Mouse (Mus musculus) megakaryocyte, embryonic 14.5 days (primary cell): ENCODE measurements at regions not wholly inside any gene's neighbourhood (a gene's known extent, or its start where the extent isn't known, plus 50 kb on each side); places are given as distances from the start of the nearest gene placed in this dataset.

Experiments
- H3K27me3 ChIP-seq: replicated peaks from 2 replicates; pipeline ENCODE3; 2012; ENCODE audit warnings: inconsistent platforms
- H3K36me3 ChIP-seq: replicated peaks from 2 replicates; pipeline ENCODE3; 2012; ENCODE audit warnings: low read length, inconsistent platforms, mixed read lengths
- H3K4me1 ChIP-seq: 2 replicates; pipeline ENCODE4 v1.6.1; 2012; ENCODE audit warnings: inconsistent platforms
- H3K4me3 ChIP-seq: replicated peaks from 2 replicates; pipeline ENCODE3; 2012; ENCODE audit warnings: moderate library complexity, mild to moderate bottlenecking, inconsistent platforms
- H3K9me3 ChIP-seq: 2 replicates; pipeline ENCODE4 v1.6.1; 2012; ENCODE audit warnings: inconsistent platforms
- FLI1 ChIP-seq: IDR thresholded peaks from 2 replicates; pipeline ENCODE4 v1.6.1; 2012; ENCODE audit warnings: low read length, inconsistent platforms, mixed read lengths
- GATA1 ChIP-seq: IDR thresholded peaks from 3 replicates; pipeline ENCODE4 v1.6.1; 2012; ENCODE audit warnings: mixed read lengths, low read length, inconsistent platforms, borderline replicate concordance

GRCm38 (mm10) chr13:37482589-37482988 is 137.6 kb downstream of the Ly86 start:
- TF ChIP-seq GATA1 (no peak), FLI1 (peak; percentile 34; the same call in 1 of the 2 replicates)
- H3K36me3 ChIP-seq: peaks cover 8% of the 10 kb centered on the region
- H3K27me3 ChIP-seq: no peaks in the 10 kb centered on the region
- peaks cover 73% of the 10 kb centered on the region for H3K4me1 ChIP-seq
- H3K4me3 ChIP-seq: peak overlapping the region; percentile 86
- no peaks in the 10 kb centered on the region for H3K9me3 ChIP-seq

GRCm38 (mm10) chr13:37483010-37483855 is 138.2 kb downstream of the Ly86 start:
- TF ChIP-seq FLI1 (no peak), GATA1 (no peak)
- Histone ChIP-seq H3K36me3 (peaks cover 8% of the 10 kb centered on the region), H3K4me1 (peaks cover 66% of the 10 kb centered on the region), H3K27me3 (no peaks in the 10 kb centered on the region), H3K9me3 (no peaks in the 10 kb centered on the region), H3K4me3 (peak overlapping the region; percentile 86)

GRCm38 (mm10) chr13:37484631-37485030 is 139.6 kb downstream of the Ly86 start:
- Histone ChIP-seq H3K9me3 (no peaks in the 10 kb centered on the region), H3K36me3 (peaks cover 4% of the 10 kb centered on the region), H3K4me1 (peaks cover 52% of the 10 kb centered on the region), H3K27me3 (no peaks in the 10 kb centered on the region), H3K4me3 (no peak overlapping the region)
- TF ChIP-seq FLI1 (no peak), GATA1 (no peak)

- H3K4me3 ChIP-seq: no peak overlapping the region
- H3K27me3 ChIP-seq: peaks cover 4% of the 10 kb centered on the region
- H3K4me1 ChIP-seq: peaks cover 14% of the 10 kb centered on the region
- H3K36me3 ChIP-seq: no peaks in the 10 kb centered on the region
- H3K9me3 ChIP-seq: no peaks in the 10 kb centered on the region
- no peak for TF ChIP-seq FLI1
- no peak for TF ChIP-seq GATA1
Measured at GRCm38 (mm10) chr13:37492115-37493001, 147.3 kb downstream of the Ly86 start.

GRCm38 (mm10) chr13:37493331-37493730 is 148.3 kb downstream of the Ly86 start:
- TF ChIP-seq FLI1 (no peak), GATA1 (no peak)
- Histone ChIP-seq H3K27me3 (peaks cover 4% of the 10 kb centered on the region), H3K36me3 (no peaks in the 10 kb centered on the region), H3K9me3 (no peaks in the 10 kb centered on the region), H3K4me1 (peaks cover 14% of the 10 kb centered on the region), H3K4me3 (no peak overlapping the region)

GRCm38 (mm10) chr13:37495272-37495932 is 150.4 kb downstream of the Ly86 start:
- TF ChIP-seq FLI1 (no peak), GATA1 (no peak)
- Histone ChIP-seq H3K27me3 (peaks cover 4% of the 10 kb centered on the region), H3K4me1 (peaks cover 14% of the 10 kb centered on the region), H3K9me3 (peaks cover 4% of the 10 kb centered on the region; the same call in 1 of the 2 replicates), H3K4me3 (no peak overlapping the region), H3K36me3 (no peaks in the 10 kb centered on the region)

GRCm38 (mm10) chr13:37497986-37498385 is 153.0 kb downstream of the Ly86 start:
- TF ChIP-seq FLI1 (no peak), GATA1 (no peak)
- Histone ChIP-seq H3K9me3 (peaks cover 4% of the 10 kb centered on the region; the same call in 1 of the 2 replicates), H3K4me1 (peaks cover 8% of the 10 kb centered on the region), H3K27me3 (peaks cover 6% of the 10 kb centered on the region), H3K36me3 (no peaks in the 10 kb centered on the region), H3K4me3 (no peak overlapping the region)

- H3K36me3 ChIP-seq: no peaks in the 10 kb centered on the region
- TF ChIP-seq GATA1: no peak
- no peak for TF ChIP-seq FLI1
- peaks cover 14% of the 10 kb centered on the region for H3K4me1 ChIP-seq
- H3K9me3 ChIP-seq: peaks cover 4% of the 10 kb centered on the region; the same call in 1 of the 2 replicates
- H3K27me3 ChIP-seq: peaks cover 2% of the 10 kb centered on the region
- no peak overlapping the region for H3K4me3 ChIP-seq
Measured at GRCm38 (mm10) chr13:37500668-37501286, 155.8 kb downstream of the Ly86 start.

GRCm38 (mm10) chr13:37503449-37503848 is 158.4 kb downstream of the Ly86 start:
- Histone ChIP-seq H3K9me3 (peaks cover 4% of the 10 kb centered on the region; the same call in 1 of the 2 replicates), H3K4me1 (peaks cover 37% of the 10 kb centered on the region), H3K27me3 (peaks cover 2% of the 10 kb centered on the region), H3K4me3 (no peak overlapping the region), H3K36me3 (no peaks in the 10 kb centered on the region)
- no peak for TF ChIP-seq GATA1
- no peak for TF ChIP-seq FLI1

- peaks cover 2% of the 10 kb centered on the region for H3K27me3 ChIP-seq
- TF ChIP-seq GATA1: no peak
- TF ChIP-seq FLI1: no peak
- peaks cover 4% of the 10 kb centered on the region; the same call in 1 of the 2 replicates for H3K9me3 ChIP-seq
- H3K36me3 ChIP-seq: no peaks in the 10 kb centered on the region
- peaks cover 42% of the 10 kb centered on the region for H3K4me1 ChIP-seq
- H3K4me3 ChIP-seq: no peak overlapping the region
Measured at GRCm38 (mm10) chr13:37503898-37504297, 158.9 kb downstream of the Ly86 start.
